Mouse (Mus musculus) MEL (cell line): Measurements from ENCODE around the gene Caprin1. TPM values are rescaled to one million over a fixed set of nuclear protein-coding genes. Genes with fewer than 3 reads are reported as not detected.

Experiments used
- DNase-seq: peaks from one replicate; pipeline ENCODE4 v3.0.0; 2011; ENCODE audit warnings: low read depth, low spot score
- H3K27ac ChIP-seq: 2 replicates; pipeline ENCODE4 v1.5.1; 2012; ENCODE audit warnings: low read depth, mild to moderate bottlenecking, control low read depth, low read length, moderate library complexity; ENCODE audit not compliant: control insufficient read depth
- H3K27me3 ChIP-seq, 2 experiments: fragments of 150-350 bp in 1 of 2; sonication (generic) in 1 of 2; 2 replicates each; pipeline ENCODE4 v1.6.1; 2012; ENCODE audit warnings: low read length in 2 of 2, mild to moderate bottlenecking in 2 of 2, improper control_type of control experiment in 1 of 2, moderate library complexity in 1 of 2; ENCODE audit not compliant: insufficient read depth in 2 of 2, control insufficient read depth in 1 of 2
- H3K36me3 ChIP-seq, 2 experiments: 2 replicates each; pipeline ENCODE4 v1.6.1; 2012 to 2014; ENCODE audit warnings: low read length in 2 of 2, improper control_type of control experiment in 1 of 2, inconsistent platforms in 1 of 2, mild to moderate bottlenecking in 1 of 2; ENCODE audit not compliant: insufficient read depth in 2 of 2, control insufficient read depth in 1 of 2
- H3K4me1 ChIP-seq, 2 experiments: fragments of 150-350 bp in 1 of 2; sonication (generic) in 1 of 2; 2 replicates each; pipeline ENCODE4 v1.6.1; 2012; ENCODE audit warnings: low read length in 2 of 2, improper control_type of control experiment in 1 of 2, mild to moderate bottlenecking in 1 of 2; ENCODE audit not compliant: insufficient read depth in 2 of 2, control insufficient read depth in 1 of 2
- H3K4me3 ChIP-seq, 2 experiments: fragments of 150-350 bp in 1 of 2; sonication (generic) in 1 of 2; 2 replicates each; pipeline ENCODE4 v1.5.1; 2012; ENCODE audit warnings: low read depth in 2 of 2, low read length in 2 of 2, mild to moderate bottlenecking in 2 of 2, moderate library complexity in 2 of 2, control low read depth in 1 of 2, improper control_type of control experiment in 1 of 2; ENCODE audit not compliant: control insufficient read depth in 1 of 2, insufficient read depth in 1 of 2
- H3K79me2 ChIP-seq: 2 replicates; pipeline ENCODE4 v1.6.1; 2012; ENCODE audit warnings: mild to moderate bottlenecking, low read length, moderate library complexity; ENCODE audit not compliant: control insufficient read depth, poor library complexity, insufficient read depth
- H3K9ac ChIP-seq: 2 replicates; pipeline ENCODE4 v1.6.1; 2012; ENCODE audit warnings: low read depth, mild to moderate bottlenecking, control low read depth, low read length, moderate library complexity; ENCODE audit not compliant: control insufficient read depth, poor library complexity, severe bottlenecking
- H3K9me3 ChIP-seq: fragments of 150-350 bp; sonication (generic); replicated peaks from 2 replicates; pipeline ENCODE4 v1.6.1; 2012; ENCODE audit warnings: mild to moderate bottlenecking, low read length, improper control_type of control experiment, moderate library complexity; ENCODE audit not compliant: insufficient read depth
- CHD1 ChIP-seq: IDR thresholded peaks from 2 replicates; pipeline ENCODE4 v1.6.1; 2012; ENCODE audit warnings: low read depth, mild to moderate bottlenecking, inconsistent platforms, low read length, improper control_type of control experiment
- CHD2 ChIP-seq: IDR thresholded peaks from 2 replicates; pipeline ENCODE4 v1.6.1; 2011; ENCODE audit warnings: low read length, improper control_type of control experiment
- CTCF ChIP-seq, 3 experiments: IDR thresholded peaks in 2 of 3; conservative IDR thresholded peaks in 1 of 3; 2 replicates each; pipeline ENCODE4 v1.5.1; 2011 to 2012; ENCODE audit warnings: low read length in 3 of 3, low read depth in 2 of 3, mild to moderate bottlenecking in 2 of 3, improper control_type of control experiment in 1 of 3, inconsistent platforms in 1 of 3, mixed read lengths in 1 of 3, moderate library complexity in 1 of 3; ENCODE audit not compliant: control insufficient read depth in 1 of 3, insufficient read depth in 1 of 3, poor library complexity in 1 of 3, severe bottlenecking in 1 of 3
- E2F4 ChIP-seq: IDR thresholded peaks from 2 replicates; pipeline ENCODE4 v1.6.1; 2011; ENCODE audit warnings: low read depth, low read length, improper control_type of control experiment, borderline replicate concordance
- ETS1 ChIP-seq: IDR thresholded peaks from 2 replicates; pipeline ENCODE4 v1.6.1; 2012; ENCODE audit warnings: low read depth, mild to moderate bottlenecking, inconsistent platforms, low read length, improper control_type of control experiment, moderate library complexity
- GABPA ChIP-seq: IDR thresholded peaks from 2 replicates; pipeline ENCODE4 v1.6.1; 2012; ENCODE audit warnings: low read depth, mild to moderate bottlenecking, inconsistent platforms, low read length, improper control_type of control experiment, moderate library complexity
- GATA1 ChIP-seq: IDR thresholded peaks from 2 replicates; pipeline ENCODE4 v1.6.1; 2011; ENCODE audit warnings: low read depth, low read length, improper control_type of control experiment
- KAT2A ChIP-seq: conservative IDR thresholded peaks from 2 replicates; pipeline ENCODE4 v1.6.1; 2012; ENCODE audit warnings: low read depth, low read length, improper control_type of control experiment, inconsistent platforms
- MEF2A ChIP-seq: IDR thresholded peaks from 2 replicates; pipeline ENCODE4 v1.6.1; 2014; ENCODE audit warnings: low read depth, mild to moderate bottlenecking, inconsistent platforms, low read length, improper control_type of control experiment; ENCODE audit not compliant: poor library complexity, insufficient replicate concordance, severe bottlenecking; ENCODE audit errors: extremely low read depth
- MYB ChIP-seq: IDR thresholded peaks from 2 replicates; pipeline ENCODE4 v1.6.1; 2011; ENCODE audit warnings: mild to moderate bottlenecking, low read depth, low read length, improper control_type of control experiment
- NELFE ChIP-seq: IDR thresholded peaks from 2 replicates; pipeline ENCODE4 v1.6.1; 2011; ENCODE audit warnings: low read depth, low read length, improper control_type of control experiment
- POLR2AphosphoS5 ChIP-seq: IDR thresholded peaks from 2 replicates; pipeline ENCODE4 v1.6.1; 2012; ENCODE audit warnings: low read depth, borderline replicate concordance, mild to moderate bottlenecking, inconsistent platforms, low read length, moderate library complexity, mixed read lengths
- RAD21 ChIP-seq: IDR thresholded peaks from 2 replicates; pipeline ENCODE4 v1.6.1; 2011; ENCODE audit warnings: mild to moderate bottlenecking, low read depth, low read length, improper control_type of control experiment
- RCOR1 ChIP-seq: IDR thresholded peaks from 2 replicates; pipeline ENCODE4 v1.6.1; 2012; ENCODE audit warnings: low read depth, mild to moderate bottlenecking, inconsistent platforms, low read length, improper control_type of control experiment
- SIN3A ChIP-seq: IDR thresholded peaks from 2 replicates; pipeline ENCODE4 v1.6.1; 2012; ENCODE audit warnings: low read length, improper control_type of control experiment, inconsistent platforms
- SMC3 ChIP-seq: IDR thresholded peaks from 2 replicates; pipeline ENCODE4 v1.6.1; 2011; ENCODE audit warnings: low read depth, low read length, improper control_type of control experiment
- TBP ChIP-seq: IDR thresholded peaks from 2 replicates; pipeline ENCODE4 v1.8.0; 2011; ENCODE audit warnings: low read depth, low read length, improper control_type of control experiment
- USF2 ChIP-seq, 2 experiments: IDR thresholded peaks; 2 replicates each; pipeline ENCODE4 v1.6.1; 2011 to 2012; ENCODE audit warnings: improper control_type of control experiment in 2 of 2, low read length in 2 of 2, borderline replicate concordance in 1 of 2, inconsistent platforms in 1 of 2, low read depth in 1 of 2, mild to moderate bottlenecking in 1 of 2; ENCODE audit not compliant: insufficient read depth in 1 of 2
- ZC3H11A ChIP-seq: IDR thresholded peaks from 2 replicates; pipeline ENCODE4 v1.6.1; 2012; ENCODE audit warnings: low read depth, mild to moderate bottlenecking, inconsistent platforms, low read length, improper control_type of control experiment
- ZKSCAN1 ChIP-seq: IDR thresholded peaks from 2 replicates; pipeline ENCODE4 v1.6.1; 2012; ENCODE audit warnings: low read depth, mild to moderate bottlenecking, inconsistent platforms, low read length, improper control_type of control experiment, moderate library complexity
- polyA plus RNA-seq, 2 experiments: library from polyadenylated mRNA; stranded (reverse) in 1 of 2; unstranded in 1 of 2; fragments of >175 nt in 1 of 2; fragments of >200 nt in 1 of 2; gene quantifications; 2 replicates each; pipeline versions ENCODE4 v1.2.1 to v1.2.4; 2012; ENCODE audit warnings: low replicate concordance in 2 of 2, low read depth in 1 of 2; ENCODE audit not compliant: insufficient read length in 2 of 2, insufficient read depth in 1 of 2, missing spikeins in 1 of 2
- total RNA-seq: library from RNA; depleted of rRNA; stranded (reverse); fragments of 300-350 nt; gene quantifications from 2 replicates; pipeline ENCODE4 v1.2.3, GENCODE M21; 2012

The Caprin1 gene
- total and polyA plus RNA-seq, 3 experiments = 209 to 426 (median 239) TPM

GRCm38 (mm10) chr2:103844016-103844415 lies 46.6 kb upstream of the Caprin1 start:
- H3K4me3 ChIP-seq = no peak overlapping the region
- no peaks in the 10 kb centered on the region for H3K9me3 ChIP-seq
- H3K4me1 ChIP-seq = peaks cover 0 to 9% of the 10 kb centered on the region in 2 experiments; a peak in 2 of 4 replicates
- no peaks in the 10 kb centered on the region for H3K27me3 ChIP-seq
- no peak for DNase-seq
- TF ChIP-seq NELFE (no peak), ZKSCAN1 (no peak), USF2 (IDR thresholded peaks at IDR 0.05; ENCODE audit: borderline replicate concordance in 1 of 2, insufficient read depth in 1 of 2, low read depth in 1 of 2, low read length in 2 of 2) (no peak), E2F4 (no peak), POLR2AphosphoS5 (no peak)
- no peaks in the 10 kb centered on the region for H3K79me2 ChIP-seq
- H3K36me3 ChIP-seq = peaks cover 0 to 5% of the 10 kb centered on the region in 2 experiments; a peak in 2 of 4 replicates
- no peak overlapping the region for H3K9ac ChIP-seq
- H3K27ac ChIP-seq = no peak overlapping the region

GRCm38 (mm10) chr2:103843321-103843720 lies 45.9 kb upstream of the Caprin1 start:
- Histone ChIP-seq H3K9me3 (no peaks in the 10 kb centered on the region), H3K27me3 (no peaks in the 10 kb centered on the region), H3K27ac (no peak overlapping the region), H3K4me1 (peaks cover 0 to 9% of the 10 kb centered on the region in 2 experiments; a peak in 2 of 4 replicates), H3K36me3 (peaks cover 0 to 5% of the 10 kb centered on the region in 2 experiments; a peak in 2 of 4 replicates), H3K79me2 (no peaks in the 10 kb centered on the region), H3K9ac (no peak overlapping the region), H3K4me3 (no peak overlapping the region)
- no peak for DNase-seq
- no peak for TF ChIP-seq MEF2A
- no peak for TF ChIP-seq MYB
- TF ChIP-seq SMC3 = no peak
- no peak for TF ChIP-seq ZC3H11A
- TF ChIP-seq NELFE = no peak
- no peak for TF ChIP-seq CHD1
- TF ChIP-seq RCOR1 = no peak
- TF ChIP-seq ZKSCAN1 = no peak
- TF ChIP-seq ETS1 = no peak
- no peak for TF ChIP-seq CTCF (IDR thresholded peaks at IDR 0.05 in 2 of 3, conservative IDR thresholded peaks at IDR 0.05 in 1 of 3; ENCODE audit: control insufficient read depth in 1 of 3, insufficient read depth in 1 of 3, low read depth in 2 of 3, low read length in 3 of 3, poor library complexity in 1 of 3, severe bottlenecking in 1 of 3)
- no peak for TF ChIP-seq KAT2A
- no peak for TF ChIP-seq POLR2AphosphoS5
- TF ChIP-seq SIN3A = no peak
- TF ChIP-seq RAD21 = no peak
- no peak for TF ChIP-seq TBP
- no peak for TF ChIP-seq GATA1
- TF ChIP-seq GABPA = no peak
- no peak for TF ChIP-seq CHD2
